9 mouse cellular contexts compared by ENCODE assay signal in genomic region chr11:115249721-115250404, GRCm38 (mm10). TPM values are rescaled to one million over a fixed set of nuclear protein-coding genes. Genes with fewer than 3 reads are reported as not detected.
DNase-seq lines count a peak whose midpoint lies in the region; ATAC-seq and TF ChIP-seq lines count a peak whose summit lies in the region.
"Had no signal": no experiment of that assay in that cellular context is flagged by ENCODE, and none has a peak within 500 bp of the region (broad histone marks: within the 10 kb centered on the region; RNA-seq: fewer than 3 reads in every experiment).

No protein-coding gene starts in this region.

- ATAC-seq in heart, embryonic 13.5 days (ENCODE audit: extremely low read depth, insufficient number of reproducible peaks, low FRiP score, low TSS enrichment) = no peak
- no peak for ATAC-seq in heart, embryonic 16.5 days (replicated peaks; ENCODE audit: extremely low read depth, insufficient read depth, low FRiP score)
- no peak for ATAC-seq in liver, embryonic 16.5 days (ENCODE audit: low read depth)
- ATAC-seq in frontal cortex, adult (ENCODE audit: low TSS enrichment) = no peak
- ATAC-seq: Patski had no signal

- intact Hi-C loops in heart, postnatal 36 days (cut with DNase I) = no loop called here

- no peak for TF ChIP-seq CTCF in bone marrow macrophage, adult 2 months (IDR thresholded peaks at IDR 0.05; ENCODE audit: low read depth, low read length)

- whole genome bisulfite sequencing in heart, embryonic 13.5 days = 4% methylated on average over 63 of the region's 63 CpGs
- 3% methylated on average over 62 of the region's 63 CpGs for WGBS in heart, embryonic 16.5 days
- WGBS in liver, embryonic 16.5 days (ENCODE audit: insufficient replicate concordance) = 3% methylated on average over 62 of the region's 63 CpGs

- H3K4me3 ChIP-seq in heart, embryonic 13.5 days = peak overlapping the region; percentile 50
- H3K4me3 ChIP-seq in bone marrow macrophage, adult 2 months (ENCODE audit: insufficient read depth, low read length) = peak overlapping the region; percentile 34
- H3K4me3 ChIP-seq in heart, embryonic 16.5 days (ENCODE audit: low read length) = peak overlapping the region; percentile 48
- peak overlapping the region; percentile 30; the same call in 1 of the 2 replicates for H3K4me3 ChIP-seq in liver, embryonic 16.5 days (ENCODE audit: low read depth, low read length)

- peaks cover 31% of the 10 kb centered on the region for H3K4me1 ChIP-seq in heart, embryonic 13.5 days
- H3K4me1 ChIP-seq in bone marrow macrophage, adult 2 months (ENCODE audit: control insufficient read depth, insufficient read depth, low read length) = peaks cover 2% of the 10 kb centered on the region; the same call in 1 of the 2 replicates
- H3K4me1 ChIP-seq in heart, embryonic 16.5 days (ENCODE audit: control insufficient read depth, insufficient read depth, low read length) = peaks cover 15% of the 10 kb centered on the region
- H3K4me1 ChIP-seq in liver, embryonic 16.5 days (ENCODE audit: control insufficient read depth, low read depth, low read length) = no peaks in the 10 kb centered on the region

- peaks cover 8% of the 10 kb centered on the region for H3K36me3 ChIP-seq in heart, embryonic 13.5 days
- no peaks in the 10 kb centered on the region for H3K36me3 ChIP-seq in heart, embryonic 16.5 days (ENCODE audit: control insufficient read depth, insufficient read depth)
- no peaks in the 10 kb centered on the region for H3K36me3 ChIP-seq in liver, embryonic 16.5 days (ENCODE audit: control insufficient read depth, insufficient read depth)

- TF ChIP-seq POLR2A in bone marrow macrophage, adult 2 months (IDR thresholded peaks at IDR 0.05; ENCODE audit: borderline replicate concordance, low read depth, low read length) = no peak

- peak overlapping the region; percentile 75 for H3K4me2 ChIP-seq in heart, embryonic 13.5 days
- H3K4me2 ChIP-seq in heart, embryonic 16.5 days (ENCODE audit: low read depth, low read length) = peak overlapping the region; percentile 58
- H3K4me2 ChIP-seq in liver, embryonic 16.5 days (ENCODE audit: low read depth, low read length) = peak overlapping the region; percentile 46

- H3K9ac ChIP-seq in heart, embryonic 13.5 days = peak overlapping the region; percentile 58
- 0 out of 2 replicates have a peak overlapping the region, but pooled peaks have one; percentile 1 for H3K9ac ChIP-seq in heart, embryonic 16.5 days (ENCODE audit: low read length)
- H3K9ac ChIP-seq in liver, embryonic 16.5 days (ENCODE audit: low read depth, low read length) = no peak overlapping the region

- H3K27me3 ChIP-seq in heart, embryonic 13.5 days (replicated peaks) = peaks cover 99% of the 10 kb centered on the region
- peaks cover 62% of the 10 kb centered on the region for H3K27me3 ChIP-seq in heart, embryonic 16.5 days (ENCODE audit: control insufficient read depth, insufficient read depth, low read length)
- H3K27me3 ChIP-seq in liver, embryonic 16.5 days (ENCODE audit: control insufficient read depth, insufficient read depth, low read depth, low read length) = peaks cover 37% of the 10 kb centered on the region

- no peak for DNase-seq in heart, postnatal 36 days
- no peak for DNase-seq in T-cell, adult 2 months (ENCODE audit: low spot score)
- DNase-seq in adipocyte (ENCODE audit: low spot score) = no peak

- no peak overlapping the region for H3K27ac ChIP-seq in heart, embryonic 13.5 days (replicated peaks)
- no peak overlapping the region for H3K27ac ChIP-seq in bone marrow macrophage, adult 2 months (ENCODE audit: insufficient read depth, low read depth, low read length)
- no peak overlapping the region for H3K27ac ChIP-seq in heart, embryonic 16.5 days (ENCODE audit: low read length)
- H3K27ac ChIP-seq in liver, embryonic 16.5 days (ENCODE audit: low read length) = no peak overlapping the region

- H3K9me3 ChIP-seq in heart, embryonic 13.5 days = no peaks in the 10 kb centered on the region
- H3K9me3 ChIP-seq in heart, embryonic 16.5 days (replicated peaks; ENCODE audit: control insufficient read depth, low read length) = no peaks in the 10 kb centered on the region
- H3K9me3 ChIP-seq in liver, embryonic 16.5 days (replicated peaks; ENCODE audit: control insufficient read depth, low read length) = no peaks in the 10 kb centered on the region

RNA-seq across cellular contexts. Expression of gene Grin2c, which starts 17.2 kb away (rescaled TPM):
- 0.04 TPM in 1 of 2 replicates, not detected in the other for polyA plus RNA-seq in heart, embryonic 13.5 days (2015; fragmentation: Nextera tagmentation; extraction: Ambion mirVana)
- under 1 TPM; 0.11 to 0.25 TPM for total RNA-seq in heart, postnatal 36 days (2021)
- polyA plus RNA-seq in bone marrow macrophage, adult 2 months (2012; ENCODE audit: insufficient read depth, insufficient read length, missing spikeins) = not detected in 2 replicates
- polyA plus RNA-seq in heart, embryonic 16.5 days (2015; fragmentation: Nextera tagmentation; extraction: Ambion mirVana) = 0.07 and 0.21 TPM in 2 replicates
- 0.05 and 0.09 TPM in 2 replicates for polyA plus RNA-seq in liver, embryonic 16.5 days (2015; fragmentation: Nextera tagmentation; extraction: Ambion mirVana)
- polyA plus RNA-seq: Patski had no signal

RNA-seq across cellular contexts. Expression of gene Fdxr, which starts 27.0 kb away (rescaled TPM):
- 9.5 and 11.7 TPM in 2 replicates for polyA plus RNA-seq in heart, embryonic 13.5 days (2015; fragmentation: Nextera tagmentation; extraction: Ambion mirVana)
- 1 to 10 TPM; 9.5 to 9.7 TPM for total RNA-seq in heart, postnatal 36 days (2021)
- 7.8 and 9.6 TPM in 2 replicates for polyA plus RNA-seq in bone marrow macrophage, adult 2 months (2012; ENCODE audit: insufficient read depth, insufficient read length, missing spikeins)
- 14.2 and 14.7 TPM in 2 replicates for polyA plus RNA-seq in heart, embryonic 16.5 days (2015; fragmentation: Nextera tagmentation; extraction: Ambion mirVana)
- polyA plus RNA-seq in liver, embryonic 16.5 days (2015; fragmentation: Nextera tagmentation; extraction: Ambion mirVana) = 19.5 and 21.7 TPM in 2 replicates

RNA-seq across cellular contexts. Expression of gene Fads6, which starts 47.6 kb away (rescaled TPM):
- polyA plus RNA-seq in heart, embryonic 13.5 days (2015; fragmentation: Nextera tagmentation; extraction: Ambion mirVana) = 0.71 and 0.74 TPM in 2 replicates
- total RNA-seq in heart, postnatal 36 days (2021) = 1 to 10 TPM; 1.2 TPM
- polyA plus RNA-seq in bone marrow macrophage, adult 2 months (2012; ENCODE audit: insufficient read depth, insufficient read length, missing spikeins) = 1.5 and 1.9 TPM in 2 replicates
- polyA plus RNA-seq in heart, embryonic 16.5 days (2015; fragmentation: Nextera tagmentation; extraction: Ambion mirVana) = 0.59 and 0.74 TPM in 2 replicates
- 4.4 and 4.5 TPM in 2 replicates for polyA plus RNA-seq in liver, embryonic 16.5 days (2015; fragmentation: Nextera tagmentation; extraction: Ambion mirVana)

RNA-seq across cellular contexts. Expression of gene Otop2, which starts 57.1 kb away (rescaled TPM):
- not detected in 2 replicates for polyA plus RNA-seq in heart, embryonic 13.5 days (2015; fragmentation: Nextera tagmentation; extraction: Ambion mirVana)
- not detected for total RNA-seq in heart, postnatal 36 days (2021)
- polyA plus RNA-seq in bone marrow macrophage, adult 2 months (2012; ENCODE audit: insufficient read depth, insufficient read length, missing spikeins) = not detected in 2 replicates
- polyA plus RNA-seq in heart, embryonic 16.5 days (2015; fragmentation: Nextera tagmentation; extraction: Ambion mirVana) = not detected in 2 replicates
- not detected in 2 replicates for polyA plus RNA-seq in liver, embryonic 16.5 days (2015; fragmentation: Nextera tagmentation; extraction: Ambion mirVana)
- polyA plus RNA-seq: Patski had no signal
